Mouse (Mus musculus): ENCODE results near the gene Upk3b.
"Not testable (repeated sequence)": the region's sequence is repeated elsewhere in the genome, so short reads cannot be mapped to it uniquely, and the experiment has no call there.

Upk3b gene

GRCm38 (mm10) chr5:136035285-136035684, 3.0 kb upstream of the Upk3b start:
- DNase-seq (ENCODE audit: low spot score in 2 of 2): no peak

- DNase-seq (ENCODE audit: low spot score in 2 of 2): no peak
Observed at GRCm38 (mm10) chr5:136036667-136037066, 1.6 kb upstream of the Upk3b start.

DNA sequence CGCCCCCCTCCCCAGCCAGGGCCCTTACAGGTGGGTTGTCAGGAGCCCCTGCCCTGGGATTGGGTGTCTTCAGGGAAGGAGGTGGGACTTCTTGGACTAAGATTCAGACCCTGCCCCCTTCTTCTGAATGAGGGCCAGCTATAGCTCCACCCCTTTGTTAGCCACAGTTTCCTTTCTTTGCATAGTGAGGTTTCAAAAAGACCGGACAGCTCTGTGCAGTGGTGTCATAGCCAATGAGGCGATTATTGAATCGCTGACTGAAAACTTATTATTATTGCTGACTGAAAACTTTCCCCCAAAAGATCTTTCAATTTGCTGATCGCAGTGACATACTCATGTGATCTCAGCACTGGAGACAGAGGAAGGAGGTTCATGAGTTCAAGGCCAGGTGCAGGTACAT, 1.9 kb downstream of the Upk3b start:
- DNase-seq (ENCODE audit: low spot score in 2 of 2): no peak

- DNase-seq (ENCODE audit: low spot score in 2 of 2): no peak
Observed at GRCm38 (mm10) chr5:136041260-136041659, 3.0 kb downstream of the Upk3b start.

DNA sequence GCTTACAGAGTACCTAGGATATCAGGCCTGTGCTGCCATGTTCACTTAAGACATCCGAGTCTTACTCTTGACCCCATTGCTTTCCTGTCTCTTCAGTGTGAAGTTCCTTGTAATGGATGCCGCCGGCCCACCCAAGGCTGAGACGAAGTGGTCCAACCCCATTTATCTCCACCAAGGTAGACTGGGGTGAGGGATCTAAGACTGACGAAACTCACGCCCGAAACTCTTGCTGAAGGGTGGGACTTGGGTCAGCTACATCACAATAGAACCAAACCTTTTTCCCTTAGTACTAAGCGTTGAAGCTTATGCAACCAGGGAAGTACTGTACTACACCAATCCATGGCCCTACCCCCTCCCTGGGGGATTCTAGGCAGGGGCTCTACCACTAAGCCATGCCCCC, 3.4 kb downstream of the Upk3b start:
- DNase-seq (ENCODE audit: low spot score in 2 of 2): no peak

DNA sequence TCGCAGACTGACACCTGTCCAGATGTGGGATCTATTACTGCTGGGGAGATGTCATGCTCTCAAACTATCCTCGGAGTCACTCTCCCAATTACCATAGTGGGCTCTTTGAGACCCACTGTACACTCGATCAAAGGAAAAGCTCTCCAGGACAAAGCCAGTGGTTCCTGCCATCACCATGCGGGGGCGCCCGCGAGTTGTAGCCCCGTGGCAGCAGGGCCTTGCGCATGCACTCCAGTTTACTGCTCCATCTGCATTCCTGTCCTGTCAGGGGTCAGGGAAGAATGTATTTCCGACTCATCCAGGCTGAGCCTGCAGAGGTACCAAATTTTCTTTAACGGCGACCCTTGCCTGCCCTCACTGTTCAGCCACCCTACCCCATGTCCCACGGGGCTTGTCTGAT, 6.6 kb downstream of the Upk3b start:
- peak in 1 of 2 experiments; percentile 29 for DNase-seq (ENCODE audit: low spot score in 2 of 2)

- DNase-seq (ENCODE audit: low spot score in 2 of 2): peak; percentile 18 to 43
Observed at GRCm38 (mm10) chr5:136045408-136045807, 7.1 kb downstream of the Upk3b start.

GRCm38 (mm10) chr5:136045987-136046386, 7.7 kb downstream of the Upk3b start:
- DNase-seq (ENCODE audit: low spot score in 2 of 2): peak; percentile 59 to 89

- not testable (repeated sequence) for DNase-seq (ENCODE audit: low spot score in 2 of 2)
Observed at GRCm38 (mm10) chr5:136048541-136048940, 10.2 kb downstream of the Upk3b start.

DNA sequence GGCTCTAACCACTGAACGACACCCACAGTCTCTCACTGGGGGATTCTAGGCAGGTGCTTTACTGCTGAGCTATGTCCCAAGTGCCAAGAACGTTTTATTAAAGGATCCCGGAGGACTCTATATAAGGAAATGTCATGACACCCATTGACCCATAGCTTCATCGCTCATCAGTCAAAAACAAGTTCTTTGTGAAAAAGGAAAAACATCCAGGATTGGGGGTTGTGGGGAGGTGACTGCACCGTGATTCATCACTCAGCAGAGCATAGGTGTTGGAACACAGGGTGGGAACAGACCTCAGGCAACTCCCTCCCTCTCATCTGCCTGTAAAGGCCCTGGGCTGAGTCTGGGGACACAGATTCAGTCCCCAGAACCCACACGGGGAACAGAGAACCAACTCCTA, 11.6 kb downstream of the Upk3b start:
- no peak for DNase-seq (ENCODE audit: low spot score in 2 of 2)

DNA sequence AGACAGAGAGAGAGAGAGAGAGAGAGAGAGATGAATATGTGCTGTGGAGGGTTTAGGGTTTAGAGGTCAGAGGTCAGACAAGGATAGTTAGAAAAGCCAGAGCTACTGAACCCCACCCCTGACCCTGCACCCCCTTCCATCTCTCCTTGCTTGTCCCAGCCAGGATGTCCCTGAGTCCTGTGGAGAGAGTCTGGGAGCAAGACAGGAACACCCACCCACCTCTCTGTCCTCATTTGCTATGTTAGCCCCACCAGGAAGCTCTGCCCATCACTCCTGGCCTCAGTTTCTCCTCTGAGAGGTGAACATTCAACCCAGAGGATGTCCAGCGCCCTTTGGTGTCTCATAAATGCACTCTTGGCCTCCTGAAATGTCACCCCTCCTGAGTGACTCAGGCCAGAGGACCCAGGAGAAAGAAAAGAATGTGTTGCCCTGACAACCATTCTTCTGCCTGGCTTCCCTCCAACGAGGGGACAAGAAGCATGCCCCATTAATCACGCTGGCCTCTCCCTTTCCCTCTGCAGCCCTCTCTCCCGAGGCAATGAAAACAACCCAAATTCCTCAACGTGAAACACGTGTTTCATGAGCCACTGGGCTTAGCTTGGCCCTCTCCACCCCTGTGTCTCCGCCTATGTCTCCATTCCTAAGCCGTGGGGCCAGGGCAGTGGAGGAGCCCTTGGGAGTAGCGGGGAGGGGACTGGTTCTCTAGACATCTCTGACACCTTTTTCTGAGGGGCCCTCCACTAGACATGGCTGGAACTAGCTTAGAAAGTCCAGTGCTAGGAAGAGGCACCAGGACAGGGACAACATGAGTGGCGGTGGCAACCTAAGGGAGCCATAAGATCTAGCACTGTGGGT, 13.2 kb downstream of the Upk3b start:
- no peak for DNase-seq (ENCODE audit: low spot score in 2 of 2)

GRCm38 (mm10) chr5:136052861-136053655, 14.8 kb downstream of the Upk3b start:
- no peak for DNase-seq (ENCODE audit: low spot score in 2 of 2)

GRCm38 (mm10) chr5:136054301-136055077, 16.2 kb downstream of the Upk3b start, which contains the start of gene Upk3bl:
TSS of gene Upk3bl (plus strand) at chr5:136054492.
- no peak for DNase-seq (ENCODE audit: low spot score in 2 of 2)

DNA sequence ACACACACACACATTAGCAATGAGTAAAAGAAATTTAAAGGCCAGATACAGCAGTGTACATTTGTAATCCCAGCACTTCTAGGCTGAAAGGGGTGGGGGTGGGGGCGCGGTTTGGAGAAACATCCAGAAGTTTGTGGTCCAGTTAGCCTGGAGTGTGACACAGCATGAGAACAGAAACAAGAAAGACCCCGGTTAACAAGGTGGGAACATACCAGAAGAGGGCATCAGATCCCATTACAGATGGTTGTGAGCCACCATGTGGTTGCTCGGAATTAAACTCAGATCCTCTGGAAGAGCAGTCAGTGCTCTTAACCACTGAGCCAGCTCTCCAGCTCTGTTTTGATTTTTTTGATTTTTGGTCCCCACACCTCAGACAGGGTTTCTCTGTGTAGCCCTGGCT, 17.8 kb downstream of the Upk3b start:
- DNase-seq (ENCODE audit: low spot score in 2 of 2): no peak

DNA sequence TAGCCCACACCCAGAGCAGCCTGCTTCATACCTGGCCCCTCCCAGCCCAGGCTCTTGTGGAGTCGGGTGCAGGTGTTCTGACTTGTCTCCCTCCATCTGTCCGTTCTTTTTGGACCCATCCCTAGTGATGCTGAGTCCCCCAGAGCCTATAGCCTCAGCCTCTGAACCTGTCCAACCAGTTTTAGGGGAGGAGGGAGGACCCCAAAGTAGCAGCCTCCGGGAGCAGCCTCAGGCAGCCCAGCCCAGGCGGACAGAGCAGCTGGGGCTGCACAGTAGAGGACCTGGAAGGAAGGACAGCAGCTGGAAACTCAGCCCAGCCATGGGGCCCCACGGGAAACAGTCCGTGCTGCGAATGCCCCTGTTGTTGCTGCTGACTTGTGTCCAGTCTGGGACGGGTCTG, 18.8 kb downstream of the Upk3b start:
- no peak for DNase-seq (ENCODE audit: low spot score in 2 of 2)

GRCm38 (mm10) chr5:136061567-136061966, 23.3 kb downstream of the Upk3b start:
- DNase-seq (ENCODE audit: low spot score in 2 of 2): peak; percentile 61 to 84

DNA sequence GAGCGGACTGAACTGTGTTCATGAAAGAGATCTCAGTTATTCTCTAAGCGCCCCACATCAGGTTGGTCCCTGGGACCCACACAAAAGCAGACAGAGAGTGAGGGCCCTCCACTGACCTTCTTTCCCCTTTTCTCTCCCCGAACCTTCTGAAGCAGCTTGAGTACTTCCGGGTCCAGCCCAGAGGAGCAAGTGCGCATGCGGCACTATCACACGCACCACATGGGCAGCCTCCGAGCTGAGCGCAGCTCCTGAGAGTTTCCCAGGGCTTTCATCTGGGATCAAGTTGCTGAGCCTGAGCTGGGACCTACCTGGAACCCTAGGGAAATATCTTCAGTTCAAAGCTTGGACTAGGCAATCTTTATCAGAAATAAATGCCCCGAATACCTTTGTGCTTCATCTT, 25.6 kb downstream of the Upk3b start:
- DNase-seq (ENCODE audit: low spot score in 2 of 2): no peak

- DNase-seq (ENCODE audit: low spot score in 2 of 2): not testable (repeated sequence)
Observed at GRCm38 (mm10) chr5:136066404-136067148, 28.3 kb downstream of the Upk3b start.

- DNase-seq (ENCODE audit: low spot score in 2 of 2): no peak
Observed at GRCm38 (mm10) chr5:136069411-136069810, 31.1 kb downstream of the Upk3b start.

DNA sequence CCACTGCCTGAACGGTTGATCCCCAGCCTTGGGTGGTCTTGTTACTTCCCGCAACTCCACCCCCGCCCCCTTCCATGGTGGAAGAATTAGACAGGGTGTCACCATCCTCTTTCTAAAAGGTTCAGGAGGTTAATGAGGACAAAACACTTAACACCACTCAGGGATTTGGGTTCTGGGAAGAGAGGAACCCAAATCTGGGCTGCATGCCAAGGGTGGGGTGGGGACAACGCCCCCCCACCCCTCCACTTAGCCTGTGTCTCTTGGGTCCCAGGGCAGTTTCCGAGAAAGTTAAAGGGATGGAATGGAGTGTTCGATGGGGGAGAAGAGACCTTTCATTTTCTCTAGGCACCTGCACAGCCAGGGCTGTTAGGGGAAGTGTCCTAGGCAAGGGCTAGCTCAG, 34.8 kb downstream of the Upk3b start:
- DNase-seq (ENCODE audit: low spot score in 2 of 2): no peak

DNA sequence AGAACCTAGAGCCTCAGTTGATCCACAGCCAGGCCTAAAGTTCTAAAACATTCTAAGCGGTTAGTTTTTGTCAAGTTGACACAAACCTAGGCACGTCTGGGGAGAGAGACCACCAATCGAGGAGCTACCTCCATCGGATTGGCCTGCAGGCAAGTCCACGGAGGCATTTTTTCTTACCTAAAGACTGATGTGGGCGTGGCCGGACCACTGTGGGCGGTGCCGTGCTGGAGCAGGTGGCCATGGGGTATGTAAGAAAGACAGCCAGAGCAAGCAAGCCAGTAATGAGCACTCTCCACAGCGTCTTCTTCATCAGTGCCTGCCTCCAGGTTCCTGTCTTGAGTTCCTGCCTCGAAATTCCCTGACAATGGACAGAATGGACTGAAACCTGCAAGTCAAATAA, 35.2 kb downstream of the Upk3b start:
- DNase-seq (ENCODE audit: low spot score in 2 of 2): no peak

All from thymus, postnatal 10 days (tissue).